Mouse (Mus musculus): Measurements from ENCODE around the gene Gm3558.
A peak's percentile ranks its signal among the peaks of the same experiment; 100 is the strongest.
"Not testable (repeated sequence)": the region's sequence is repeated elsewhere in the genome, so short reads cannot be mapped to it uniquely, and the experiment has no call there.

Gene Gm3558

DNA sequence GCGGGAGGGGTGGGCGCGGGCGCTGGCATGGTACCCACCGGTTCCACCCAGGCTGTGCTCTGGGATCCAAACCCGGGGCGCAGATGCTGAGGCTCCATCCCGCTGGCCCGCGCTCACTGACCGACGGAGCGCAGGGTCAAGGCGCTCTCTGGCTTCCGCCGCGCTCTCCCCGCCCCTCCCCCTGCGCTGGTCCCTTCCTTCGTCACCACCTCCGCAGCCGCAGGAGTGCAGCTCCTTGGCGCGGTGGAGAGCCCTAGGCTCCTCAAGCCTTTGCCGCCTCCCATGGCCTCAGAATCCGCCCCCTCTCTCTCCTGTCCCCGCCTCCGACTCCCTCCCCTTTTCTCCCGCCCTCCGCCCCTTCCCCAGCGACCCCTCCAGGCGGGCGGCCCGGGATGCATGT, at the start of gene Gm3558:
Gm3558 (minus strand) TSS at position 185 of the 400 bp plus-strand sequence.
- peak; percentile 0 to 2 for DNase-seq

DNA sequence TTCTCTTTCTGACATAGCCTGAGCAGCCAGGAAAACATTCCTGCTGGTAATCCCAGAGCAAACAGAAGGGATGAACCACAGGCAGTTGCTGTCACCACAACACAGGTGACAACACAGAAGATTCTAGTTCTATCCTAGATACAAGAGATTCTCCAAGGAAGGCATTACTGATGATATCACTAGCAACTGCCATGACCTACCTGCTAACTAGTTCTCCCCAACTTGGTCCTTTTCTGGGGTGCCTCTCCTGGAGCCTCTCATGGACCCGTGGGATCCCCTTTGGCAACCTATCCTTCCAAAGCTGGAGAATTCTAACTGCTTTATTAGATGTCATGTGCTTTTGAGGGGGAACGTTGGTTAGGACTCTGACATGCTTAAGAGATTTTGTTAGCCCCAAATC, 27.1 kb upstream of the Gm3558 start, which contains the start of gene Gm10338:
Gm10338 (minus strand) TSS at position 101 of the 400 bp plus-strand sequence.
- not testable (repeated sequence) for DNase-seq

DNA sequence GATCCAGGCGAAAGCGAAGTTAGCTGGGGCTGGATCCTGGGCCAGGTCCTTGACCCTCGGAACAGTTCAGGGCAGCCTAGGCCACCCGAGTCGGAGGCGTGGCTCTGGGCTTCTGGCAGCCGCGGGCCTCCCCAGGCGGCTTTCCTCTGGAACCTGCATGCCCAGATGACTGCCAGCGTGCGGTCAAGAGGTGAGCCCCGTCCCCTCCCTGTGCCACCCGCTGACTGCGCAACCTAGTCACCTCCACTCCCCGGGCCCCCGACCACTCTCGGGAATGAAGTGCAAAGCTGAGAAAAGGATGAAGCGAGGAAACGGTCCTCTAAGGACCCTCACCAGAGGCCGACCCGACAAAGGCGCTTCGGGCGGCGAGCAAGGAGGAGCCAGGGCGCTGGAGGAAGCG, 476 bp downstream of the Gm3558 start:
- DNase-seq: peak; percentile 2 to 9

DNA sequence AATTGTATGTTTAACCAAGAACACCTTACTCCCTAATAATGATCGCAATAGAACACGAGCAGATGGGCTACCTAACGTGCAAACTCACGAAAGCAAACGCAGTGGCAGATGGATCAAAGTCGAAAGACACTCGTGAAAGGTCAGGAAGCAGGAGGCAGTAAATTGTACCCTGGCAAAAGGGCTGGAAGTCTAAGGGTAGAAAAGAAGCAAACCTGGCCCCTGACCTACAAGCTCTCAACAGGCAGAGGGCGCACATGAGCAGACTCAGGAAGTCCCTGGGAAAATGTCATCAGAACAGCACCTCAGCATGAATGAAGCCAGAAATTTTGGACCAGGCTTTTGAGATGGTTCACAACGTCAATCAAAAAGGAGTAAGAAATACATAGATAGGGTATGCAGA, 1.1 kb downstream of the Gm3558 start:
- DNase-seq: peak; percentile 23 to 27
